Mouse (Mus musculus) kidney, embryonic 16.5 days (tissue): ENCODE measurements around the gene Sftpd. TPM values are rescaled to one million over a fixed set of nuclear protein-coding genes. Genes with fewer than 3 reads are reported as not detected.
A peak's percentile ranks its signal among the peaks of the same experiment; 100 is the strongest.

Source experiments
- ATAC-seq: fragments of 200-750 bp; cut with Nextera tagmentation; 2 replicates; pipeline ENCODE4 v1.8.0; 2017; ENCODE audit warnings: moderate TSS enrichment; ENCODE audit not compliant: low FRiP score, low TSS enrichment
- H3K27ac ChIP-seq: fragments of 300-500 bp; sonication (generic); 2 replicates; pipeline ENCODE4 v1.5.1; 2014; ENCODE audit warnings: low read length
- H3K27me3 ChIP-seq: fragments of 300-500 bp; sonication (generic); 2 replicates; pipeline ENCODE4 v1.6.1; 2014; ENCODE audit warnings: low read length, control low read depth, mixed read lengths; ENCODE audit not compliant: insufficient read depth
- H3K36me3 ChIP-seq: fragments of 300-500 bp; sonication (generic); 2 replicates; pipeline ENCODE4 v1.6.1; 2014; ENCODE audit warnings: low read length, control low read depth, mixed read lengths; ENCODE audit not compliant: insufficient read depth
- H3K4me1 ChIP-seq: fragments of 300-500 bp; sonication (generic); 2 replicates; pipeline ENCODE4 v1.6.1; 2014; ENCODE audit warnings: low read length, control low read depth, mixed read lengths; ENCODE audit not compliant: insufficient read depth
- H3K4me2 ChIP-seq: fragments of 300-500 bp; sonication (generic); replicated peaks from 2 replicates; pipeline ENCODE4 v1.6.1; 2014; ENCODE audit warnings: low read depth, low read length
- H3K4me3 ChIP-seq: fragments of 300-500 bp; sonication (generic); 2 replicates; pipeline ENCODE4 v1.5.1; 2014; ENCODE audit warnings: mild to moderate bottlenecking, low read length
- H3K9ac ChIP-seq: fragments of 300-500 bp; sonication (generic); replicated peaks from 2 replicates; pipeline ENCODE4 v1.6.1; 2014; ENCODE audit warnings: low read length
- H3K9me3 ChIP-seq: fragments of 300-500 bp; sonication (generic); 2 replicates; pipeline ENCODE4 v1.6.1; 2016; ENCODE audit warnings: low read length, control low read depth
- whole genome bisulfite sequencing: fragments of 180-500 bp; shearing (Covaris S2); extraction: QIAGEN DNeasy Blood & Tissue Kit; methylation state at CpG from one replicate; pipeline ENCODE4 v1.1.7; 2014; 5-methylcytosine and 5-hydroxymethylcytosine counted together
- polyA plus RNA-seq: library from polyadenylated mRNA; unstranded; fragments of >200 nt; fragmentation: Nextera tagmentation; extraction: Ambion mirVana; gene quantifications from 2 replicates; pipeline ENCODE4 v1.2.1, GENCODE M21; 2015

Gene Sftpd
- 0.16 and 0.45 TPM in 2 replicates for polyA plus RNA-seq

- Histone ChIP-seq H3K4me1 (no peaks in the 10 kb centered on the region), H3K36me3 (no peaks in the 10 kb centered on the region), H3K9ac (no peak within 1 kb of the TSS), H3K4me2 (no peak within 1 kb of the TSS), H3K9me3 (no peaks in the 10 kb centered on the region), H3K4me3 (no peak within 1 kb of the TSS), H3K27me3 (no peaks in the 10 kb centered on the region), H3K27ac (no peak within 1 kb of the TSS)
- no peak for ATAC-seq
- 76% methylated on average over 4 of the region's 4 CpGs for WGBS
Observed at GRCm38 (mm10) chr14:41185059-41185821, at the start of gene Sftpd. Gene Sftpd (minus strand): TSS chr14:41185149.

DNA sequence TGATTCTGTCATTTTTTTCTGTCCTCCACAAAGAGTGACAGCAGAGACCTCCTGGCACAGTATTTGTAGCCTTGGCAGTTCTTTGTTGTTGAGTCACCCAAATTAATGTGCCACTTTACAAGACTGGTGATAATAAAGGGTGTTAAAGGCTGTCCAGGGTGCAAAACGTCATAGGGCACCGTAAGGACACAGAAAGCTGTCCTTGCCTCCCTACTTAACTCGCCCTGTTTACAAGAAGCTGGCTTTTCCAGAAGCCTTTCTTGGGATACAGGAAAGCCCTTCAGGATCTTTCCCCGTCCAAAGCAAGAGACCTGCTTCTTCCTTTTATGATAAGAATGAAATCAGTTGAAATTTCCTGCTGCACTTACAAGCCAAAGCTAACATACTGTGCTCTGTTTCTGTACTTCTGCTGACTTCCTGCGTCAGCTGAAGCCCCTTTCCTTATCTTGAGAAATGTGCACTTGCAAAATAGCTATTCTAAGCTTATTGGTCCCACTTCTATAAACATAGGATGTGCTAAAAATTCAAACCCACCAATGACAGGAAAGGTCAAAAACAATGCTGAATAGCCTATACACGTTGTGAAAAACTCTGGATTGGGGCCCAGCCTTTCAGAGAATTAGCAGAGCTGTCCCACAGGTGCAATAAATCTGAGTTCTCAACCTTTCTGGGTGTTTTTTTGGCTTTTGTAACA lies 13.2 kb upstream of the Sftpd start:
- no peak overlapping the region for H3K27ac ChIP-seq
- no peaks in the 10 kb centered on the region for H3K4me1 ChIP-seq
- no peaks in the 10 kb centered on the region for H3K9me3 ChIP-seq
- no peaks in the 10 kb centered on the region for H3K27me3 ChIP-seq
- peak; percentile 23; the same call in 1 of the 2 replicates for ATAC-seq
- WGBS, result 50% methylated on average over 6 of the region's 6 CpGs
- no peaks in the 10 kb centered on the region for H3K36me3 ChIP-seq
- no peak overlapping the region for H3K4me3 ChIP-seq
- H3K9ac ChIP-seq, result no peak overlapping the region
- H3K4me2 ChIP-seq, result no peak overlapping the region

DNA sequence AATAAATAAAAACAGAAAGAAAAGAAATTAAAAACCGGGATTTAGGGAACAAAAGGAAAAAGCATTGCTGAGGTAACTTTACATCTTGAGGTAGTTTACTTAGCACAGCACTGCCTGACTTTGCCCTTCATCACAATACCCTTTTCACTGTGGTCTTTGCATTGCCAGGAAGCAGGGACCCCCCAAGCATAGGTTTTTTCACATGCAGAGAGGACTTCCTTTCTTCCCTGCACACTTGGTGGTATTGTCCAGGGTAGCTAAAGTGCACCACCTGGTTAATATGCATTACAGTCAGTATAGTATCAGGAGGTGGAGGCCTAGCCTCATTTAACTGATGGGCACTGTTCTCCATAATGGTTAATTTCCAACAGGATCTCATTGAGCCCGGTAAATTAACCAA lies 4.5 kb upstream of the Sftpd start:
- no peak overlapping the region for H3K4me2 ChIP-seq
- no peak overlapping the region for H3K4me3 ChIP-seq
- H3K4me1 ChIP-seq, result no peaks in the 10 kb centered on the region
- no peak for ATAC-seq
- no peak overlapping the region for H3K9ac ChIP-seq
- H3K36me3 ChIP-seq, result no peaks in the 10 kb centered on the region
- peaks cover 11% of the 10 kb centered on the region for H3K9me3 ChIP-seq
- H3K27me3 ChIP-seq, result no peaks in the 10 kb centered on the region
- 77% methylated on average over 2 of the region's 2 CpGs for WGBS
- H3K27ac ChIP-seq, result no peak overlapping the region

DNA sequence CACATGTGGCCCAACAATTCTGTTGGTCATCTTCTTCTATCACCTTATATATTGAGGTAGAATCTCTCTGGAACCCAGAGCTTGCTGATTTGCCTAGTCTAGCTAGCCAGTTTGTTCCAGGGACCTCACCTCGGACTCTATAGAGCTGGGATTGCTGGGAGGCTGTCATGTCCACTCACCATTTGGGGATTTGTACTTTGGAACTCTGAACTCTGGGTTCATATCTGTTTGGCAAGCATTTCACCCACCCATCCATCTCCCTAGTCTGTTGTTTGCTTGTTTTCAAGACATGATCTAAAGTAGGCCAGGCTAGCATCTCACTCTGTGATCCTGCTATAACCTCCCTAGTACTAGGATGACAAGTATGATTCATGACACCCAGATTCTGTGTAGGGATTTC lies 10.1 kb downstream of the Sftpd start:
- Histone ChIP-seq H3K4me1 (no peaks in the 10 kb centered on the region), H3K36me3 (no peaks in the 10 kb centered on the region), H3K4me3 (no peak overlapping the region), H3K9ac (no peak overlapping the region), H3K4me2 (no peak overlapping the region), H3K27ac (no peak overlapping the region), H3K9me3 (no peaks in the 10 kb centered on the region), H3K27me3 (no peaks in the 10 kb centered on the region)
- WGBS, result 68% methylated on average over 1 of the region's 1 CpGs
- ATAC-seq, result no peak

DNA sequence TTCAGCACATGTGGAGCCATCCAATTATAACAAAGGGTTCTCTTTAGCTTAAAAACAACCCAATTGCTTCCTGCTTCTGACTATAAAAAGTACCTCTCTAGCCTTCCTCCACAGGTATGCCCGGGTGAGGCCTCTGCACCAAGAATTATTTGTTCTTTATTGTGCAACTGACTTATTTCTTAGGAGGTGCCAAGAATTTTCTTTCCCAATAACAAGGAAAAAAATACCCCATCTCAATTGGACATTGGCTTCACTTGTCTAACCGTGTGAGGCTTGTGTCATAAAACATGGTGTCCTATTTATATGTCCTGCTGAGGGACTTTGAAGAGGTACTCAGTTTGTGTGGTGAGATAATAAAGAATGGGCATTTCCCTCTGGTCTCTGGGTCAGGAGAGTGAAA lies 14.4 kb downstream of the Sftpd start:
- Histone ChIP-seq H3K9me3 (no peaks in the 10 kb centered on the region), H3K4me1 (no peaks in the 10 kb centered on the region), H3K9ac (no peak overlapping the region), H3K27ac (no peak overlapping the region), H3K27me3 (no peaks in the 10 kb centered on the region), H3K4me3 (no peak overlapping the region), H3K36me3 (no peaks in the 10 kb centered on the region), H3K4me2 (no peak overlapping the region)
- WGBS, result 79% methylated on average over 2 of the region's 2 CpGs
- ATAC-seq, result no peak

GRCm38 (mm10) chr14:41168567-41168966 lies 16.4 kb downstream of the Sftpd start:
- WGBS, result 91% methylated on average over 1 of the region's 1 CpGs
- no peak overlapping the region for H3K4me2 ChIP-seq
- no peak for ATAC-seq
- H3K9ac ChIP-seq, result no peak overlapping the region
- no peaks in the 10 kb centered on the region for H3K4me1 ChIP-seq
- no peak overlapping the region for H3K4me3 ChIP-seq
- H3K36me3 ChIP-seq, result no peaks in the 10 kb centered on the region
- H3K27ac ChIP-seq, result no peak overlapping the region
- H3K9me3 ChIP-seq, result no peaks in the 10 kb centered on the region
- H3K27me3 ChIP-seq, result no peaks in the 10 kb centered on the region

GRCm38 (mm10) chr14:41167278-41167677 lies 17.7 kb downstream of the Sftpd start:
- Histone ChIP-seq H3K4me2 (no peak overlapping the region), H3K36me3 (no peaks in the 10 kb centered on the region), H3K4me1 (no peaks in the 10 kb centered on the region), H3K4me3 (no peak overlapping the region), H3K9me3 (no peaks in the 10 kb centered on the region), H3K27ac (no peak overlapping the region), H3K9ac (no peak overlapping the region), H3K27me3 (no peaks in the 10 kb centered on the region)
- WGBS, result 53% methylated on average over 5 of the region's 5 CpGs
- no peak for ATAC-seq

GRCm38 (mm10) chr14:41162663-41163062 lies 22.3 kb downstream of the Sftpd start:
- peak; percentile 85; the same call in 1 of the 2 replicates for ATAC-seq
- H3K4me2 ChIP-seq, result no peak overlapping the region
- H3K4me3 ChIP-seq, result no peak overlapping the region
- no peaks in the 10 kb centered on the region for H3K36me3 ChIP-seq
- no peaks in the 10 kb centered on the region for H3K27me3 ChIP-seq
- no peaks in the 10 kb centered on the region for H3K9me3 ChIP-seq
- no peak overlapping the region for H3K9ac ChIP-seq
- no peak overlapping the region for H3K27ac ChIP-seq
- 19% methylated on average over 2 of the region's 2 CpGs for WGBS
- H3K4me1 ChIP-seq, result no peaks in the 10 kb centered on the region

GRCm38 (mm10) chr14:41160743-41161142 lies 24.2 kb downstream of the Sftpd start:
- H3K36me3 ChIP-seq, result no peaks in the 10 kb centered on the region
- 41% methylated on average over 1 of the region's 1 CpGs for WGBS
- no peaks in the 10 kb centered on the region for H3K4me1 ChIP-seq
- no peak for ATAC-seq
- H3K27me3 ChIP-seq, result no peaks in the 10 kb centered on the region
- H3K27ac ChIP-seq, result no peak overlapping the region
- no peak overlapping the region for H3K9ac ChIP-seq
- H3K4me2 ChIP-seq, result no peak overlapping the region
- no peak overlapping the region for H3K4me3 ChIP-seq
- no peaks in the 10 kb centered on the region for H3K9me3 ChIP-seq

DNA sequence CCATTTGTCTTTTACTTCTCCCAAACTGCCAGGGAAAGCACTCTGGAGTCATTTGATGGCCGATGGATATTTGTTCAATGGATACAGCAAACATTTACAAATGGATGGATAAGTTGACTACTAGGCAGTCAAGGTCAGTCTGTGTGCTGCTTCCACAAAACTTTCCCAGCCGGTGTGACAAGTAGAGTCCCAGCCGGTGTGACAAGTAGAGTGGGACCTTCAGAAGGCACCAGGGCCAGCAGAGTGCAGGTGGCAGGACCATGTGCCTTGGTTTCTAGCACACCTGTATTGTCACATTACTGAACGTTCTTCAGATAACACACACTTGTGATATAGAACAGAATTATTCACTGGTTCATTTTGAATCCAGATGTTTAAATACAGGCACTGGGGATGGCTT lies 24.9 kb downstream of the Sftpd start:
- Histone ChIP-seq H3K4me1 (no peaks in the 10 kb centered on the region), H3K27me3 (no peaks in the 10 kb centered on the region), H3K9me3 (no peaks in the 10 kb centered on the region), H3K36me3 (no peaks in the 10 kb centered on the region), H3K4me3 (no peak overlapping the region), H3K27ac (no peak overlapping the region), H3K9ac (no peak overlapping the region), H3K4me2 (no peak overlapping the region)
- no peak for ATAC-seq
- 87% methylated on average over 4 of the region's 4 CpGs for WGBS
